Mouse (Mus musculus) heart, postnatal 0 days (tissue): ENCODE measurements around the gene Fndc3a. TPM values are rescaled to one million over a fixed set of nuclear protein-coding genes. Genes with fewer than 3 reads are reported as not detected.

Experiments used
- ATAC-seq: fragments of 200-750 bp; cut with Nextera tagmentation; 2 replicates; pipeline ENCODE4 v1.8.0; 2017; ENCODE audit warnings: low read depth, moderate number of reproducible peaks, moderate library complexity; ENCODE audit not compliant: insufficient read depth
- DNase-seq: peaks from one replicate; pipeline ENCODE4 v3.0.0-alpha.2; 2016; ENCODE audit warnings: low spot score
- H3K27ac ChIP-seq: fragments of 300-500 bp; sonication (generic); 2 replicates; pipeline ENCODE4 v1.5.1; 2014; ENCODE audit warnings: low read depth, mild to moderate bottlenecking
- H3K27me3 ChIP-seq: fragments of 300-500 bp; sonication (generic); 2 replicates; pipeline ENCODE4 v1.6.1; 2014; ENCODE audit warnings: low read length, mixed read lengths; ENCODE audit not compliant: control insufficient read depth, insufficient read depth
- H3K36me3 ChIP-seq: fragments of 300-500 bp; sonication (generic); replicated peaks from 2 replicates; pipeline ENCODE4 v1.6.1; 2014; ENCODE audit warnings: low read length, mixed read lengths; ENCODE audit not compliant: control insufficient read depth, insufficient read depth
- H3K4me1 ChIP-seq: fragments of 300-500 bp; sonication (generic); 2 replicates; pipeline ENCODE4 v1.6.1; 2014; ENCODE audit warnings: antibody characterized with exemption; ENCODE audit not compliant: control insufficient read depth, insufficient read depth
- H3K4me2 ChIP-seq: fragments of 300-500 bp; sonication (generic); 2 replicates; pipeline ENCODE4 v1.6.1; 2014; ENCODE audit warnings: low read depth, mild to moderate bottlenecking, low read length, moderate library complexity
- H3K4me3 ChIP-seq: fragments of 300-500 bp; sonication (generic); 2 replicates; pipeline ENCODE4 v1.5.1; 2014; ENCODE audit warnings: low read depth, low read length
- H3K9ac ChIP-seq: fragments of 300-500 bp; sonication (generic); replicated peaks from 2 replicates; pipeline ENCODE4 v1.6.1; 2014; ENCODE audit warnings: low read depth, low read length, mixed read lengths
- H3K9me3 ChIP-seq: fragments of 300-500 bp; sonication (generic); replicated peaks from 2 replicates; pipeline ENCODE4 v1.6.1; 2016; ENCODE audit warnings: low read length; ENCODE audit not compliant: control insufficient read depth
- CTCF ChIP-seq: IDR thresholded peaks from 2 replicates; pipeline ENCODE4 v1.5.1; 2016; ENCODE audit warnings: antibody characterized with exemption, control low read depth, low read depth
- EP300 ChIP-seq: IDR thresholded peaks from 2 replicates; pipeline ENCODE4 v1.6.1; 2016; ENCODE audit warnings: antibody characterized with exemption, low read depth
- WGBS: fragments of 180-500 bp; shearing (Covaris S2); extraction: QIAGEN DNeasy Blood & Tissue Kit; methylation state at CpG from one replicate; pipeline ENCODE4 v1.1.7; 2014; 5-methylcytosine and 5-hydroxymethylcytosine counted together
- polyA plus RNA-seq: library from polyadenylated mRNA; unstranded; fragments of >200 nt; fragmentation: Nextera tagmentation; extraction: Ambion mirVana; gene quantifications from 2 replicates; pipeline ENCODE4 v1.2.1, GENCODE M21; 2015
- total RNA-seq: library from RNA; depleted of rRNA; stranded (reverse); fragments of >200 nt; gene quantifications from 2 replicates; pipeline ENCODE4 v1.2.3, GENCODE M21; 2014; ENCODE audit warnings: low replicate concordance

The Fndc3a gene
- total and polyA plus RNA-seq, 2 experiments from 2014 or later = 9.5 to 13.9 TPM

DNA sequence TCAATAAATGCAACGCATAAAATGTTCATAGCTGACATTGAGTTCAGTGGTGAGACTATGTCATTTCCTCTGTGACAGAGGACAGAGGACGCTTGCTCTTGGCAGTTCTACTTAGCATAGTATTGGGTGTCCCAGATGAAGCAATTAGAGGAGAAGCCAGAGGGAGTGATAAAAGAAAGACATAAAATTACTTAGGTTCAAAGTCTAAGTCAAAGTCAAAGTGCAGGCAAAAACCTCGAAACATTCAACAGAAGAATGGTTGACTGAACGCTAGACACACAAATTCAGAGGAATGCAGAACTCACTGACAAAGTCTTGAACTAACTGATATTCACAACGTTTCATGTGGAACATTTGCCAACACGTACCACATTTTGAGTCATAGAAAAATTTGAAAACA is 191.0 kb downstream of the Fndc3a start:
- Histone ChIP-seq H3K36me3 (no peaks in the 10 kb centered on the region), H3K27ac (no peak overlapping the region), H3K4me1 (no peaks in the 10 kb centered on the region), H3K4me3 (no peak overlapping the region), H3K9ac (no peak overlapping the region), H3K27me3 (no peaks in the 10 kb centered on the region), H3K9me3 (no peaks in the 10 kb centered on the region), H3K4me2 (no peak overlapping the region)
- no peak for TF ChIP-seq EP300
- ATAC-seq (no peak), DNase-seq (no peak)
- WGBS = 63% methylated on average over 6 of the region's 6 CpGs

- H3K27ac ChIP-seq = no peak overlapping the region
- no peak overlapping the region for H3K9ac ChIP-seq
- WGBS = 11% methylated on average over 5 of the region's 5 CpGs
- H3K36me3 ChIP-seq = no peaks in the 10 kb centered on the region
- H3K4me1 ChIP-seq = no peaks in the 10 kb centered on the region
- DNase-seq (peak; percentile 42), ATAC-seq (peak; percentile 62)
- H3K4me3 ChIP-seq = no peak overlapping the region
- TF ChIP-seq EP300 (no peak), CTCF (peak; percentile 95)
- H3K9me3 ChIP-seq = no peaks in the 10 kb centered on the region
- no peaks in the 10 kb centered on the region for H3K27me3 ChIP-seq
- peak overlapping the region; percentile 23; the same call in 1 of the 2 replicates for H3K4me2 ChIP-seq
Measured at GRCm38 (mm10) chr14:72516376-72516775, 193.4 kb downstream of the Fndc3a start.

DNA sequence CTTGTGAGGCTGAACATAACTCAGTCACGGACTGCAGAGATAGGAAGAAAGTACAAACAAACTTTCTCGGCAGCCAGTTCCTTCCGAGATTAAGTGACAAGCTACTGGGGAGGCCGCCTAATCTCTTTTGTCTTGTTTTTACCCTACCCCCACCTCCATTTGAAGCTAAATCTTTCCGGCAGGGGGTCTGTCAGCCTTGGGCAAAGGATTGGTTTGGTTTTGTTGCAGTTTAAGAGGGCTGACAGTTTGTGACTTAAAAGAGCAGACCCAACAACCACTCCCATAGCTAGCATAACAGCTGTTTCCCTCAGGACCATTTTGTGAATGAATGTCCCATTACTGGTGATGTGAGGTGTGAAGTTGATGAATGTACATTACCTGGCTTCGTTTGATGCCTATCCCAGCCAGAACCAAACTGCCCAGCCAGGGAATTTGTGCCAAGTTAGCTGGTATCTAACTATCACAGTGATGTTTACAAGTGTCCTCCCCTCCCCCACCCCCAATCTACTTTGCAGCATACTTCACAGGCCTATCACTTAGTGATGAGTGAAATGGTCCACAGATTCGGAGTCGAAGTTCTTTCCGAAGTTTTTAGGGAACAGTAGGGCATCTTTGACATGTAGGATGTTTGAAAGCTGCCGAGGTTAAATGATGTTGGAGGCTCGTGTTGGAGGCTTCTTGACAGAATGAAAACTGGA is 202.9 kb downstream of the Fndc3a start:
- no peaks in the 10 kb centered on the region for H3K27me3 ChIP-seq
- peak overlapping the region; percentile 15 for H3K9ac ChIP-seq
- peak overlapping the region; percentile 58 for H3K4me2 ChIP-seq
- DNase-seq (no peak), ATAC-seq (no peak)
- no peak overlapping the region for H3K27ac ChIP-seq
- H3K36me3 ChIP-seq = no peaks in the 10 kb centered on the region
- TF ChIP-seq EP300 = no peak
- TF ChIP-seq CTCF = no peak
- H3K9me3 ChIP-seq = no peaks in the 10 kb centered on the region
- H3K4me1 ChIP-seq = peaks cover 8% of the 10 kb centered on the region; the same call in 1 of the 2 replicates
- H3K4me3 ChIP-seq = peak overlapping the region; percentile 38
- 13% methylated on average over 11 of the region's 11 CpGs for WGBS

DNA sequence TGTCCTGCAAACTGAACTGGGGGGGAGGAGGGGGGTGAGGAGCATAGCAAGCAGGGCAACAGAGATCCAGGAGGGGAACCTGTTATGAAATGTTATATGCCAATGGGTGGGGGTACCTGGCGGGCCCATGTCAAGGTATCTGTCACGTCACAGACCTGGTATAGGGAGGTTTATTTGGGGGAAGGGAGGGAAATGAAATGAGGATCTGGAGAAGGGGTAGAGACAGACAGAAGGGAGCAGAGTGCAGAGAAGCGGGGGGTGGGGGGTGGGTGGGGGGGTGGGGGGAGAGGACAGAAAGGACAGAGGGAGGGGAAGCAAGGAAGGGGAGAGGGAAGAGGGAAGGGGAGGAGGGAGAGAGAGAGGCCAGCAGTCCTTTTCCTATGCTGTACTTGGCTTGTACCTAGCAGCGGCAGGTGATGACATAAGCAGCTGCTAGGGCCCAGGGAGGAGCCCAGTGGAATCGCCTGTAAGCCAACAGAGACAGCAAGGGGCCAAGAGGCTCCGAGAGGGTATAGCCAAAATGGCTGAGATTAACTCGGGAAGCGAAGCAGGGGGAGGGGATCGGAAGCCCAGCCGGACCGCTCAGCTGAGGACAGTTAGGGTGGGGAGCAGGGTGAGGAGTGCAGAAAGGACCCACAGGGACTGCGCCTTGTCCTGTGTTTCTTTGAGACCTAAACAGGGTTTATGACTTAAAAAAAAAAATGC is 203.6 kb downstream of the Fndc3a start:
- peak overlapping the region; percentile 38 for H3K4me3 ChIP-seq
- WGBS = 9% methylated on average over 12 of the region's 12 CpGs
- H3K36me3 ChIP-seq = no peaks in the 10 kb centered on the region
- no peaks in the 10 kb centered on the region for H3K9me3 ChIP-seq
- ATAC-seq (peak; percentile 74; the same call in 1 of the 2 replicates), DNase-seq (peak; percentile 40)
- peaks cover 8% of the 10 kb centered on the region; the same call in 1 of the 2 replicates for H3K4me1 ChIP-seq
- peak overlapping the region; percentile 15 for H3K9ac ChIP-seq
- no peak overlapping the region for H3K27ac ChIP-seq
- no peaks in the 10 kb centered on the region for H3K27me3 ChIP-seq
- TF ChIP-seq CTCF (no peak), EP300 (no peak)
- peak overlapping the region; percentile 58 for H3K4me2 ChIP-seq

DNA sequence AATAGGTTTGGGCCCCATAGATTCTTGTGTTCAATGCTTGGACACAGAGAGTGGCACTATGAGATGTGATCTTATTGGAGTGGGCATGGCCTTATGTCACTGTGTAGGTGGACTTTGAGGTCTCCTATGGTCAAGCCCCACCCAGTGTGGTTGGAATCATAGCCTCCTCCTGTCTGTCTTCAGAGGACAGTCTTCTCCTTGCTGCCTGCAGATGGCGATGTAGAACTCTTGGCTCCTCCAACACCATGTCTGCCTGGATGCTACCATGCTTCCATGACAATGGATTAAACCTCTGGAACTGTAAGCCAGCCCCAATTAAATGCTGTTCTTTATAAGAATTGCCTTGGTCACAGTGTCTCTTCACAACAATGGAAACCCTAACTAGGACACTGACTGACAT is 204.8 kb downstream of the Fndc3a start:
- H3K27me3 ChIP-seq = no peaks in the 10 kb centered on the region
- 93% methylated on average over 1 of the region's 1 CpGs for WGBS
- no peak overlapping the region for H3K27ac ChIP-seq
- TF ChIP-seq EP300 = no peak
- no peak for TF ChIP-seq CTCF
- no peak for ATAC-seq
- H3K36me3 ChIP-seq = no peaks in the 10 kb centered on the region
- no peak overlapping the region for H3K9ac ChIP-seq
- no peak overlapping the region for H3K4me2 ChIP-seq
- H3K4me3 ChIP-seq = no peak overlapping the region
- peaks cover 8% of the 10 kb centered on the region; the same call in 1 of the 2 replicates for H3K4me1 ChIP-seq
- no peak for DNase-seq
- H3K9me3 ChIP-seq = no peaks in the 10 kb centered on the region
